Mouse (Mus musculus): ENCODE measurements around the gene Tenm4. TPM values are rescaled to one million over a fixed set of nuclear protein-coding genes. Genes with fewer than 3 reads are reported as not detected.
A peak's percentile ranks its signal among the peaks of the same experiment; 100 is the strongest.

Tenm4 gene
- polyA plus RNA-seq (2015; fragmentation: Nextera tagmentation; extraction: Ambion mirVana), result 46.9 and 52.7 TPM in 2 replicates

GRCm38 (mm10) chr7:96170924-96171595, at the start of gene Tenm4:
Tenm4 (plus strand) TSS chr7:96171246.
- 0 out of 2 replicates have a peak, but pooled peaks cover 9% of the 10 kb centered on the region for H3K27me3 ChIP-seq (replicated peaks)
- H3K4me1 ChIP-seq, result peaks cover 18% of the 10 kb centered on the region
- WGBS, result 30% methylated on average over 14 of the region's 14 CpGs
- H3K4me2 ChIP-seq, result 0 out of 2 replicates have a peak within 1 kb of the TSS, but pooled peaks have one; percentile 14
- no peak within 1 kb of the TSS for H3K27ac ChIP-seq
- H3K9ac ChIP-seq, result no peak within 1 kb of the TSS
- no peak within 1 kb of the TSS for H3K4me3 ChIP-seq
- no peak for ATAC-seq (replicated peaks)
- H3K36me3 ChIP-seq (replicated peaks), result no peaks in the 10 kb centered on the region
- no peaks in the 10 kb centered on the region for H3K9me3 ChIP-seq

- H3K4me3 ChIP-seq, result no peak overlapping the region
- H3K4me1 ChIP-seq, result no peaks in the 10 kb centered on the region
- no peaks in the 10 kb centered on the region for H3K36me3 ChIP-seq (replicated peaks)
- H3K9me3 ChIP-seq, result no peaks in the 10 kb centered on the region
- H3K9ac ChIP-seq, result no peak overlapping the region
- no peak overlapping the region for H3K27ac ChIP-seq
- 48% methylated on average over 4 of the region's 4 CpGs for WGBS
- no peak for ATAC-seq (replicated peaks)
- H3K4me2 ChIP-seq, result no peak overlapping the region
- H3K27me3 ChIP-seq (replicated peaks), result no peaks in the 10 kb centered on the region
These were observed 40.3 kb upstream of the Tenm4 start for GRCm38 (mm10) chr7:96130763-96131162.

GRCm38 (mm10) chr7:96131175-96131574, 39.9 kb upstream of the Tenm4 start:
- H3K4me3 ChIP-seq, result no peak overlapping the region
- H3K4me2 ChIP-seq, result no peak overlapping the region
- H3K27ac ChIP-seq, result no peak overlapping the region
- H3K9me3 ChIP-seq, result no peaks in the 10 kb centered on the region
- H3K4me1 ChIP-seq, result no peaks in the 10 kb centered on the region
- no peak for ATAC-seq (replicated peaks)
- no peaks in the 10 kb centered on the region for H3K36me3 ChIP-seq (replicated peaks)
- WGBS, result 90% methylated on average over 1 of the region's 1 CpGs
- no peak overlapping the region for H3K9ac ChIP-seq
- no peaks in the 10 kb centered on the region for H3K27me3 ChIP-seq (replicated peaks)

- H3K36me3 ChIP-seq (replicated peaks), result no peaks in the 10 kb centered on the region
- ATAC-seq (replicated peaks), result no peak
- no peaks in the 10 kb centered on the region for H3K9me3 ChIP-seq
- H3K9ac ChIP-seq, result no peak overlapping the region
- 86% methylated on average over 6 of the region's 6 CpGs for WGBS
- no peaks in the 10 kb centered on the region for H3K4me1 ChIP-seq
- no peaks in the 10 kb centered on the region for H3K27me3 ChIP-seq (replicated peaks)
- no peak overlapping the region for H3K27ac ChIP-seq
- H3K4me3 ChIP-seq, result no peak overlapping the region
- no peak overlapping the region for H3K4me2 ChIP-seq
These were observed 34.5 kb upstream of the Tenm4 start for GRCm38 (mm10) chr7:96136497-96136961.

- H3K4me3 ChIP-seq, result no peak overlapping the region
- H3K4me2 ChIP-seq, result no peak overlapping the region
- no peaks in the 10 kb centered on the region for H3K27me3 ChIP-seq (replicated peaks)
- no peak overlapping the region for H3K27ac ChIP-seq
- 82% methylated on average over 4 of the region's 4 CpGs for WGBS
- no peaks in the 10 kb centered on the region for H3K4me1 ChIP-seq
- H3K9me3 ChIP-seq, result no peaks in the 10 kb centered on the region
- H3K36me3 ChIP-seq (replicated peaks), result no peaks in the 10 kb centered on the region
- H3K9ac ChIP-seq, result no peak overlapping the region
- ATAC-seq (replicated peaks), result no peak
These were observed 29.2 kb upstream of the Tenm4 start for GRCm38 (mm10) chr7:96141876-96142275.

GRCm38 (mm10) chr7:96142973-96143596, 28.0 kb upstream of the Tenm4 start:
- Histone ChIP-seq H3K4me2 (no peak overlapping the region), H3K27me3 (replicated peaks) (no peaks in the 10 kb centered on the region), H3K36me3 (replicated peaks) (no peaks in the 10 kb centered on the region), H3K4me3 (no peak overlapping the region), H3K9me3 (no peaks in the 10 kb centered on the region), H3K9ac (no peak overlapping the region), H3K27ac (no peak overlapping the region), H3K4me1 (no peaks in the 10 kb centered on the region)
- no peak for ATAC-seq (replicated peaks)
- 72% methylated on average over 3 of the region's 3 CpGs for WGBS

- Histone ChIP-seq H3K9ac (no peak overlapping the region), H3K27me3 (replicated peaks) (peaks cover 6% of the 10 kb centered on the region; the same call in 1 of the 2 replicates), H3K4me3 (no peak overlapping the region), H3K4me1 (peaks cover 4% of the 10 kb centered on the region; the same call in 1 of the 2 replicates), H3K27ac (no peak overlapping the region), H3K4me2 (no peak overlapping the region), H3K36me3 (replicated peaks) (no peaks in the 10 kb centered on the region), H3K9me3 (no peaks in the 10 kb centered on the region)
- 93% methylated on average over 4 of the region's 4 CpGs for WGBS
- no peak for ATAC-seq (replicated peaks)
These were observed 23.6 kb upstream of the Tenm4 start for GRCm38 (mm10) chr7:96147436-96147835.

- Histone ChIP-seq H3K27me3 (replicated peaks) (peaks cover 6% of the 10 kb centered on the region; the same call in 1 of the 2 replicates), H3K27ac (no peak overlapping the region), H3K4me1 (peaks cover 12% of the 10 kb centered on the region; the same call in 1 of the 2 replicates), H3K4me3 (no peak overlapping the region), H3K9ac (no peak overlapping the region), H3K4me2 (no peak overlapping the region), H3K9me3 (no peaks in the 10 kb centered on the region), H3K36me3 (replicated peaks) (no peaks in the 10 kb centered on the region)
- 85% methylated on average over 4 of the region's 4 CpGs for WGBS
- no peak for ATAC-seq (replicated peaks)
These were observed 22.9 kb upstream of the Tenm4 start for GRCm38 (mm10) chr7:96148191-96148590.

GRCm38 (mm10) chr7:96151277-96151676, 19.8 kb upstream of the Tenm4 start:
- Histone ChIP-seq H3K27ac (no peak overlapping the region), H3K4me2 (no peak overlapping the region), H3K36me3 (replicated peaks) (no peaks in the 10 kb centered on the region), H3K4me3 (no peak overlapping the region), H3K9me3 (no peaks in the 10 kb centered on the region), H3K27me3 (replicated peaks) (peaks cover 6% of the 10 kb centered on the region; the same call in 1 of the 2 replicates), H3K9ac (no peak overlapping the region), H3K4me1 (peaks cover 12% of the 10 kb centered on the region; the same call in 1 of the 2 replicates)
- WGBS, result 56% methylated on average over 3 of the region's 3 CpGs
- ATAC-seq (replicated peaks), result no peak

GRCm38 (mm10) chr7:96151961-96152360, 19.1 kb upstream of the Tenm4 start:
- Histone ChIP-seq H3K27me3 (replicated peaks) (peaks cover 8% of the 10 kb centered on the region; the same call in 1 of the 2 replicates), H3K4me2 (peak overlapping the region; percentile 50; the same call in 1 of the 2 replicates), H3K4me3 (no peak overlapping the region), H3K9me3 (no peaks in the 10 kb centered on the region), H3K27ac (no peak overlapping the region), H3K36me3 (replicated peaks) (no peaks in the 10 kb centered on the region), H3K4me1 (peaks cover 12% of the 10 kb centered on the region; the same call in 1 of the 2 replicates), H3K9ac (no peak overlapping the region)
- ATAC-seq (replicated peaks), result no peak
- WGBS, result 7% methylated on average over 5 of the region's 5 CpGs

GRCm38 (mm10) chr7:96152431-96152830, 18.6 kb upstream of the Tenm4 start:
- Histone ChIP-seq H3K36me3 (replicated peaks) (no peaks in the 10 kb centered on the region), H3K27ac (no peak overlapping the region), H3K4me1 (peaks cover 12% of the 10 kb centered on the region; the same call in 1 of the 2 replicates), H3K4me3 (peak overlapping the region; percentile 37), H3K9me3 (no peaks in the 10 kb centered on the region), H3K9ac (peak overlapping the region; percentile 24; the same call in 1 of the 2 replicates), H3K27me3 (replicated peaks) (peaks cover 9% of the 10 kb centered on the region; the same call in 1 of the 2 replicates), H3K4me2 (peak overlapping the region; percentile 50)
- peak; percentile 28 for ATAC-seq (replicated peaks)
- WGBS, result 4% methylated on average over 4 of the region's 4 CpGs

GRCm38 (mm10) chr7:96152924-96153359, 18.1 kb upstream of the Tenm4 start:
- Histone ChIP-seq H3K4me1 (peaks cover 12% of the 10 kb centered on the region; the same call in 1 of the 2 replicates), H3K9ac (peak overlapping the region; percentile 24; the same call in 1 of the 2 replicates), H3K36me3 (replicated peaks) (no peaks in the 10 kb centered on the region), H3K9me3 (no peaks in the 10 kb centered on the region), H3K4me3 (peak overlapping the region; percentile 37), H3K27ac (no peak overlapping the region), H3K4me2 (peak overlapping the region; percentile 50), H3K27me3 (replicated peaks) (peaks cover 9% of the 10 kb centered on the region; the same call in 1 of the 2 replicates)
- 1% methylated on average over 10 of the region's 10 CpGs for WGBS
- ATAC-seq (replicated peaks), result peak; percentile 96

Measured in midbrain, embryonic 15.5 days (tissue).